Mouse (Mus musculus) MEL (cell line): ENCODE data around the gene Tsr1. TPM values are rescaled to one million over a fixed set of nuclear protein-coding genes. Genes with fewer than 3 reads are reported as not detected.

Experiments
- DNase-seq: peaks from one replicate; pipeline ENCODE4 v3.0.0; 2011; ENCODE audit warnings: low read depth, low spot score
- H3K27ac ChIP-seq: 2 replicates; pipeline ENCODE4 v1.5.1; 2012; ENCODE audit warnings: low read depth, mild to moderate bottlenecking, control low read depth, low read length, moderate library complexity; ENCODE audit not compliant: control insufficient read depth
- H3K27me3 ChIP-seq, 2 experiments: fragments of 150-350 bp in 1 of 2; sonication (generic) in 1 of 2; 2 replicates each; pipeline ENCODE4 v1.6.1; 2012; ENCODE audit warnings: low read length in 2 of 2, mild to moderate bottlenecking in 2 of 2, improper control_type of control experiment in 1 of 2, moderate library complexity in 1 of 2; ENCODE audit not compliant: insufficient read depth in 2 of 2, control insufficient read depth in 1 of 2
- H3K36me3 ChIP-seq, 2 experiments: 2 replicates each; pipeline ENCODE4 v1.6.1; 2012 to 2014; ENCODE audit warnings: low read length in 2 of 2, improper control_type of control experiment in 1 of 2, inconsistent platforms in 1 of 2, mild to moderate bottlenecking in 1 of 2; ENCODE audit not compliant: insufficient read depth in 2 of 2, control insufficient read depth in 1 of 2
- H3K4me1 ChIP-seq, 2 experiments: fragments of 150-350 bp in 1 of 2; sonication (generic) in 1 of 2; 2 replicates each; pipeline ENCODE4 v1.6.1; 2012; ENCODE audit warnings: low read length in 2 of 2, improper control_type of control experiment in 1 of 2, mild to moderate bottlenecking in 1 of 2; ENCODE audit not compliant: insufficient read depth in 2 of 2, control insufficient read depth in 1 of 2
- H3K4me3 ChIP-seq, 2 experiments: fragments of 150-350 bp in 1 of 2; sonication (generic) in 1 of 2; 2 replicates each; pipeline ENCODE4 v1.5.1; 2012; ENCODE audit warnings: low read depth in 2 of 2, low read length in 2 of 2, mild to moderate bottlenecking in 2 of 2, moderate library complexity in 2 of 2, control low read depth in 1 of 2, improper control_type of control experiment in 1 of 2; ENCODE audit not compliant: control insufficient read depth in 1 of 2, insufficient read depth in 1 of 2
- H3K79me2 ChIP-seq: 2 replicates; pipeline ENCODE4 v1.6.1; 2012; ENCODE audit warnings: mild to moderate bottlenecking, low read length, moderate library complexity; ENCODE audit not compliant: control insufficient read depth, poor library complexity, insufficient read depth
- H3K9ac ChIP-seq: 2 replicates; pipeline ENCODE4 v1.6.1; 2012; ENCODE audit warnings: low read depth, mild to moderate bottlenecking, control low read depth, low read length, moderate library complexity; ENCODE audit not compliant: control insufficient read depth, poor library complexity, severe bottlenecking
- H3K9me3 ChIP-seq: fragments of 150-350 bp; sonication (generic); replicated peaks from 2 replicates; pipeline ENCODE4 v1.6.1; 2012; ENCODE audit warnings: mild to moderate bottlenecking, low read length, improper control_type of control experiment, moderate library complexity; ENCODE audit not compliant: insufficient read depth
- BHLHE40 ChIP-seq: IDR thresholded peaks from 2 replicates; pipeline ENCODE4 v1.6.1; 2012; ENCODE audit warnings: low read depth, mild to moderate bottlenecking, inconsistent platforms, low read length, improper control_type of control experiment, borderline replicate concordance
- CHD2 ChIP-seq: IDR thresholded peaks from 2 replicates; pipeline ENCODE4 v1.6.1; 2011; ENCODE audit warnings: low read length, improper control_type of control experiment
- CTCF ChIP-seq, 3 experiments: IDR thresholded peaks in 2 of 3; conservative IDR thresholded peaks in 1 of 3; 2 replicates each; pipeline ENCODE4 v1.5.1; 2011 to 2012; ENCODE audit warnings: low read length in 3 of 3, low read depth in 2 of 3, mild to moderate bottlenecking in 2 of 3, improper control_type of control experiment in 1 of 3, inconsistent platforms in 1 of 3, mixed read lengths in 1 of 3, moderate library complexity in 1 of 3; ENCODE audit not compliant: control insufficient read depth in 1 of 3, insufficient read depth in 1 of 3, poor library complexity in 1 of 3, severe bottlenecking in 1 of 3
- EP300 ChIP-seq, 2 experiments: IDR thresholded peaks; 2 replicates each; pipeline ENCODE4 v1.6.1; 2011; ENCODE audit warnings: improper control_type of control experiment in 2 of 2, low read length in 2 of 2, low read depth in 1 of 2, mild to moderate bottlenecking in 1 of 2
- ETS1 ChIP-seq: IDR thresholded peaks from 2 replicates; pipeline ENCODE4 v1.6.1; 2012; ENCODE audit warnings: low read depth, mild to moderate bottlenecking, inconsistent platforms, low read length, improper control_type of control experiment, moderate library complexity
- GATA1 ChIP-seq: IDR thresholded peaks from 2 replicates; pipeline ENCODE4 v1.6.1; 2011; ENCODE audit warnings: low read depth, low read length, improper control_type of control experiment
- HCFC1 ChIP-seq: IDR thresholded peaks from 2 replicates; pipeline ENCODE4 v1.6.1; 2012; ENCODE audit warnings: low read depth, mild to moderate bottlenecking, inconsistent platforms, low read length, improper control_type of control experiment, moderate library complexity
- JUND ChIP-seq: IDR thresholded peaks from 2 replicates; pipeline ENCODE4 v1.6.1; 2011; ENCODE audit warnings: low read depth, mild to moderate bottlenecking, improper control_type of control experiment, low read length
- MYB ChIP-seq: IDR thresholded peaks from 2 replicates; pipeline ENCODE4 v1.6.1; 2011; ENCODE audit warnings: mild to moderate bottlenecking, low read depth, low read length, improper control_type of control experiment
- POLR2AphosphoS2 ChIP-seq: IDR thresholded peaks from 2 replicates; pipeline ENCODE4 v1.6.1; 2011; ENCODE audit warnings: low read length, improper control_type of control experiment
- RAD21 ChIP-seq: IDR thresholded peaks from 2 replicates; pipeline ENCODE4 v1.6.1; 2011; ENCODE audit warnings: mild to moderate bottlenecking, low read depth, low read length, improper control_type of control experiment
- RCOR1 ChIP-seq: IDR thresholded peaks from 2 replicates; pipeline ENCODE4 v1.6.1; 2012; ENCODE audit warnings: low read depth, mild to moderate bottlenecking, inconsistent platforms, low read length, improper control_type of control experiment
- SMC3 ChIP-seq: IDR thresholded peaks from 2 replicates; pipeline ENCODE4 v1.6.1; 2011; ENCODE audit warnings: low read depth, low read length, improper control_type of control experiment
- TAL1 ChIP-seq: IDR thresholded peaks from 2 replicates; pipeline ENCODE4 v1.6.1; 2012; ENCODE audit warnings: mild to moderate bottlenecking, inconsistent platforms, low read length, moderate library complexity, mixed read lengths
- ZKSCAN1 ChIP-seq: IDR thresholded peaks from 2 replicates; pipeline ENCODE4 v1.6.1; 2012; ENCODE audit warnings: low read depth, mild to moderate bottlenecking, inconsistent platforms, low read length, improper control_type of control experiment, moderate library complexity
- ZMIZ1 ChIP-seq: IDR thresholded peaks from 2 replicates; pipeline ENCODE4 v1.6.1; 2012; ENCODE audit warnings: low read depth, mild to moderate bottlenecking, inconsistent platforms, low read length, improper control_type of control experiment, moderate library complexity
- ZNF384 ChIP-seq: IDR thresholded peaks from 2 replicates; pipeline ENCODE4 v1.6.1; 2012; ENCODE audit warnings: low read depth, mild to moderate bottlenecking, inconsistent platforms, low read length, improper control_type of control experiment
- polyA plus RNA-seq, 2 experiments: library from polyadenylated mRNA; stranded (reverse) in 1 of 2; unstranded in 1 of 2; fragments of >175 nt in 1 of 2; fragments of >200 nt in 1 of 2; gene quantifications; 2 replicates each; pipeline versions ENCODE4 v1.2.1 to v1.2.4; 2012; ENCODE audit warnings: low replicate concordance in 2 of 2, low read depth in 1 of 2; ENCODE audit not compliant: insufficient read length in 2 of 2, insufficient read depth in 1 of 2, missing spikeins in 1 of 2
- total RNA-seq: library from RNA; depleted of rRNA; stranded (reverse); fragments of 300-350 nt; gene quantifications from 2 replicates; pipeline ENCODE4 v1.2.3, GENCODE M21; 2012

Gene Tsr1
- total and polyA plus RNA-seq, 3 experiments = 123 to 178 (median 129) TPM

DNA sequence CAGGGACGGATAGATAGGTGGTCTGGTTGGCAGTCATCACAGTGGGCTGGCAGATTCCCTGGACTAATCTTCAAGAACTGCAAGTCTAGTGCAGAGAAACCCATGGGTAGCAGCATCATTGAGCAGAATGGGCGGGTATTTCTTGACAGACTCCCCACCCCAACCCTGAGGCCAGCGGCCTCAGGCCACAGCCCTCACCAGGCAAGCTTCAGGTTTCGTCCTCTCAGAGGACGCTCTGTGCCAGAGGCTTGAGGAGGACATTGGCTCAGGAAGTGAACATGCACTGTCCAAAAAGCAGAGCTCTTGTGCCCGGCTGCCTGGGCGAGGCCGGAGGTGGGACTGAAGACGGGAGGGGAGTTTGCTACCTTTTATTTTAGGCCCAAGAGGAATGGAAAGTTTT is 33.5 kb upstream of the Tsr1 start:
- Histone ChIP-seq H3K27me3 (no peaks in the 10 kb centered on the region), H3K79me2 (no peaks in the 10 kb centered on the region), H3K9me3 (no peaks in the 10 kb centered on the region), H3K27ac (no peak overlapping the region), H3K36me3 (no peaks in the 10 kb centered on the region; a peak in 1 of 4 replicates), H3K9ac (no peak overlapping the region), H3K4me1 (no peaks in the 10 kb centered on the region), H3K4me3 (no peak overlapping the region)
- TF ChIP-seq EP300 (IDR thresholded peaks at IDR 0.05; ENCODE audit: low read depth in 1 of 2, low read length in 2 of 2) (no peak), GATA1 (no peak), ZKSCAN1 (no peak), TAL1 (no peak), ZNF384 (no peak), ETS1 (no peak), SMC3 (no peak), CTCF (IDR thresholded peaks at IDR 0.05 in 2 of 3, conservative IDR thresholded peaks at IDR 0.05 in 1 of 3; ENCODE audit: control insufficient read depth in 1 of 3, insufficient read depth in 1 of 3, low read depth in 2 of 3, low read length in 3 of 3, poor library complexity in 1 of 3, severe bottlenecking in 1 of 3) (no peak), CHD2 (no peak)
- no peak for DNase-seq

DNA sequence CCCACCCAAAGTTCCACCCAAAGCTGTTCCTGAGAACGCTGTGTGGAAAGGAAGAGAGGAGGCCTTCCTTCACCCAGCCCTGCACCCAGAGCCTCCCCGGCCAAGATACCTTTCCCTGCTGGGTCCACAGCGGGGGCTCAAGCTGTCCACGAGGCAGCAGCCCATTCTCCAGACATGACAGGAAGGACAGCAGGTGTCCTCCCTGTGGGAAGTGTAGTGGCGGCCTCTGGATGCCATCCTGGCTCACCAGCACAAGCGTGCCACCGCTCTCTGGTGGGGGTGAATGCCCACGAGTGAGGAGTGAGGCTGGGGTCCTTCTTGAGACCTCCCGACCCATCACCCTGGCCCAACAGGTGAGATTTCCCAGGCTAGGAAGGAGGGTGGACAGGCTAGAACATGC is 32.6 kb upstream of the Tsr1 start:
- Histone ChIP-seq H3K4me1 (no peaks in the 10 kb centered on the region), H3K79me2 (no peaks in the 10 kb centered on the region), H3K9ac (no peak overlapping the region), H3K4me3 (no peak overlapping the region), H3K27me3 (no peaks in the 10 kb centered on the region), H3K36me3 (no peaks in the 10 kb centered on the region; a peak in 1 of 4 replicates), H3K27ac (no peak overlapping the region), H3K9me3 (no peaks in the 10 kb centered on the region)
- TF ChIP-seq MYB (no peak), CHD2 (no peak), GATA1 (no peak), POLR2AphosphoS2 (no peak), ZMIZ1 (no peak), JUND (no peak), BHLHE40 (no peak), RCOR1 (no peak), CTCF (IDR thresholded peaks at IDR 0.05 in 2 of 3, conservative IDR thresholded peaks at IDR 0.05 in 1 of 3; ENCODE audit: control insufficient read depth in 1 of 3, insufficient read depth in 1 of 3, low read depth in 2 of 3, low read length in 3 of 3, poor library complexity in 1 of 3, severe bottlenecking in 1 of 3) (no peak)
- DNase-seq = no peak

DNA sequence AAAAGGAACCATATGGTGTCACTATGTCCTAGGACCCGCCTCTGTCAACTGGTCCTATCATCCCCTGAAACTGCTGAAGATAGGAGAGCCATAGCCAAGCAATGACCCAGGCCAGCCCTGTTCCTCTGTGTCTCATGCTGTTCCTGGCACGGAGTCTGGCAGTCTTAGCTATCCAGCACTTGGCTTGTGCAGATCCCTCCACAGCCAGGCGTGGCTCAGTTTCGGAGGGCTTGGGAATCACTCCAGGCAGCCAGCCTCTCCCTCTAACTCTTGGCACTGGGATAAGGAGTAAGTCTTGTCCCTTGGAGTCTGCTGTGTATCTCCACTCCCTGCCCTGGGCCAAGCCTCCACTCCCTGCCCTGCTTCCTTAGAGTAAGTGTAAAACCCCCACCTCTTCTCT is 31.2 kb upstream of the Tsr1 start:
- Histone ChIP-seq H3K9me3 (no peaks in the 10 kb centered on the region), H3K36me3 (no peaks in the 10 kb centered on the region; a peak in 1 of 4 replicates), H3K9ac (no peak overlapping the region), H3K4me1 (no peaks in the 10 kb centered on the region), H3K27me3 (no peaks in the 10 kb centered on the region), H3K4me3 (no peak overlapping the region), H3K79me2 (no peaks in the 10 kb centered on the region), H3K27ac (no peak overlapping the region)
- no peak for DNase-seq
- TF ChIP-seq HCFC1 = no peak
- TF ChIP-seq RAD21 = no peak
- no peak for TF ChIP-seq POLR2AphosphoS2
